Mouse (Mus musculus) testis, adult 2 months (tissue): ENCODE data around the gene Pafah2.

Source experiments
- CTCF ChIP-seq: fragments of 200-500 bp; IDR thresholded peaks from 2 replicates; pipeline ENCODE4 v1.5.1; 2012; ENCODE audit warnings: low read depth, mild to moderate bottlenecking, inconsistent platforms, low read length, moderate library complexity; ENCODE audit not compliant: control insufficient read depth, insufficient read depth, insufficient replicate concordance
- POLR2A ChIP-seq: fragments of 200-500 bp; IDR thresholded peaks from 2 replicates; pipeline ENCODE4 v1.6.1; 2012; ENCODE audit warnings: low read depth, mild to moderate bottlenecking, inconsistent platforms, low read length, moderate library complexity; ENCODE audit not compliant: control insufficient read depth

GRCm38 (mm10) chr4:134449595-134450391, 53.7 kb downstream of the Pafah2 start:
- TF ChIP-seq CTCF: no peak
- no peak for TF ChIP-seq POLR2A
